Mouse (Mus musculus) embryo, embryonic 9.5 days (tissue): ENCODE data around the gene Rpl23.
"Not testable (repeated sequence)": the region's sequence is repeated elsewhere in the genome, so short reads cannot be mapped to it uniquely, and the experiment has no call there.

Experiments
- DNase-seq: peaks from one replicate; pipeline ENCODE4 v3.0.0-alpha.2; 2017; ENCODE audit errors: extremely low spot score

Rpl23 gene

GRCm38 (mm10) chr11:97766154-97766881 is 15.9 kb downstream of the Rpl23 start, which contains the start of gene Cwc25:
Gene Cwc25 (minus strand): TSS chr11:97766556.
- DNase-seq, result peak; percentile 95

- no peak for DNase-seq
Measured at GRCm38 (mm10) chr11:97761638-97762037, 20.6 kb downstream of the Rpl23 start.

GRCm38 (mm10) chr11:97758942-97759341 is 23.3 kb downstream of the Rpl23 start:
- no peak for DNase-seq

- no peak for DNase-seq
Measured at GRCm38 (mm10) chr11:97758125-97758524, 24.1 kb downstream of the Rpl23 start.

GRCm38 (mm10) chr11:97753277-97753676 is 29.0 kb downstream of the Rpl23 start:
- no peak for DNase-seq

- DNase-seq, result no peak
Measured at GRCm38 (mm10) chr11:97748496-97748895, 33.7 kb downstream of the Rpl23 start.

GRCm38 (mm10) chr11:97747773-97748172 is 34.5 kb downstream of the Rpl23 start:
- no peak for DNase-seq

GRCm38 (mm10) chr11:97745331-97745721 is 36.9 kb downstream of the Rpl23 start:
- no peak for DNase-seq

- DNase-seq, result peak; percentile 100
Measured at GRCm38 (mm10) chr11:97744718-97745330, 37.4 kb downstream of the Rpl23 start.

GRCm38 (mm10) chr11:97744063-97744717 is 38.0 kb downstream of the Rpl23 start, which contains the start of gene Pip4k2b:
Gene Pip4k2b (minus strand): TSS chr11:97744704.
- no peak for DNase-seq

GRCm38 (mm10) chr11:97743423-97743822 is 38.8 kb downstream of the Rpl23 start:
- DNase-seq, result no peak

- DNase-seq, result no peak
Measured at GRCm38 (mm10) chr11:97742591-97742990, 39.6 kb downstream of the Rpl23 start.

- no peak for DNase-seq
Measured at GRCm38 (mm10) chr11:97742157-97742556, 40.1 kb downstream of the Rpl23 start.

GRCm38 (mm10) chr11:97740190-97740589 is 42.0 kb downstream of the Rpl23 start:
- no peak for DNase-seq

- DNase-seq, result no peak
Measured at GRCm38 (mm10) chr11:97739155-97739554, 43.1 kb downstream of the Rpl23 start.

GRCm38 (mm10) chr11:97738703-97739102 is 43.5 kb downstream of the Rpl23 start:
- DNase-seq, result no peak

- DNase-seq, result no peak
Measured at GRCm38 (mm10) chr11:97737600-97737999, 44.6 kb downstream of the Rpl23 start.

GRCm38 (mm10) chr11:97736645-97737044 is 45.6 kb downstream of the Rpl23 start:
- DNase-seq, result no peak

- not testable (repeated sequence) for DNase-seq
Measured at GRCm38 (mm10) chr11:97734810-97735209, 47.4 kb downstream of the Rpl23 start.

GRCm38 (mm10) chr11:97733689-97734088 is 48.5 kb downstream of the Rpl23 start:
- peak; percentile 73 for DNase-seq

GRCm38 (mm10) chr11:97728730-97729129 is 53.5 kb downstream of the Rpl23 start:
- DNase-seq, result no peak

GRCm38 (mm10) chr11:97728311-97728710 is 53.9 kb downstream of the Rpl23 start:
- DNase-seq, result no peak
